Mouse (Mus musculus) stomach, embryonic 14.5 days (tissue): ENCODE measurements around the gene Rcan2. TPM values are rescaled to one million over a fixed set of nuclear protein-coding genes. Genes with fewer than 3 reads are reported as not detected.

Experiments used
- ATAC-seq: fragments of 200-750 bp; cut with Nextera tagmentation; 2 replicates; pipeline ENCODE4 v1.8.0; 2017; ENCODE audit warnings: low read depth, moderate TSS enrichment; ENCODE audit not compliant: insufficient number of reproducible peaks, insufficient read depth, low FRiP score
- H3K27ac ChIP-seq: fragments of 300-500 bp; sonication (generic); 2 replicates; pipeline ENCODE4 v1.5.1; 2014; ENCODE audit warnings: mild to moderate bottlenecking, low read length, moderate library complexity, mixed read lengths
- H3K27me3 ChIP-seq: fragments of 300-500 bp; sonication (generic); 2 replicates; pipeline ENCODE4 v1.6.1; 2014; ENCODE audit warnings: low read length, control low read depth, mixed read lengths; ENCODE audit not compliant: control insufficient read depth, insufficient read depth
- H3K36me3 ChIP-seq: fragments of 300-500 bp; sonication (generic); 2 replicates; pipeline ENCODE4 v1.6.1; 2014; ENCODE audit warnings: mild to moderate bottlenecking, control low read depth, low read length, moderate library complexity, mixed read lengths; ENCODE audit not compliant: control insufficient read depth, insufficient read depth
- H3K4me1 ChIP-seq: fragments of 300-500 bp; sonication (generic); 2 replicates; pipeline ENCODE4 v1.6.1; 2014; ENCODE audit warnings: low read length, control low read depth, mixed read lengths; ENCODE audit not compliant: control insufficient read depth, insufficient read depth
- H3K4me2 ChIP-seq: fragments of 300-500 bp; sonication (generic); replicated peaks from 2 replicates; pipeline ENCODE4 v1.6.1; 2014; ENCODE audit warnings: low read depth, low read length, control low read depth
- H3K4me3 ChIP-seq: fragments of 300-500 bp; sonication (generic); 2 replicates; pipeline ENCODE4 v1.5.1; 2014; ENCODE audit warnings: low read depth, low read length, control low read depth
- H3K9ac ChIP-seq: fragments of 300-500 bp; sonication (generic); replicated peaks from 2 replicates; pipeline ENCODE4 v1.6.1; 2014; ENCODE audit warnings: low read depth, mild to moderate bottlenecking, control low read depth, low read length, moderate library complexity, mixed read lengths
- H3K9me3 ChIP-seq: fragments of 300-500 bp; sonication (generic); 2 replicates; pipeline ENCODE4 v1.6.1; 2016; ENCODE audit warnings: low read depth, low read length, control low read depth; ENCODE audit not compliant: control insufficient read depth
- WGBS: fragments of 180-500 bp; shearing (Covaris S2); extraction: QIAGEN DNeasy Blood & Tissue Kit; methylation state at CpG from one replicate; pipeline ENCODE4 v1.1.7; 2014; 5-methylcytosine and 5-hydroxymethylcytosine counted together
- polyA plus RNA-seq: library from polyadenylated mRNA; unstranded; fragments of >200 nt; fragmentation: Nextera tagmentation; extraction: Ambion mirVana; gene quantifications from 2 replicates; pipeline ENCODE4 v1.2.1, GENCODE M21; 2014

Gene Rcan2
- polyA plus RNA-seq, 1 experiment from 2014 or later, result 10.1 TPM

DNA sequence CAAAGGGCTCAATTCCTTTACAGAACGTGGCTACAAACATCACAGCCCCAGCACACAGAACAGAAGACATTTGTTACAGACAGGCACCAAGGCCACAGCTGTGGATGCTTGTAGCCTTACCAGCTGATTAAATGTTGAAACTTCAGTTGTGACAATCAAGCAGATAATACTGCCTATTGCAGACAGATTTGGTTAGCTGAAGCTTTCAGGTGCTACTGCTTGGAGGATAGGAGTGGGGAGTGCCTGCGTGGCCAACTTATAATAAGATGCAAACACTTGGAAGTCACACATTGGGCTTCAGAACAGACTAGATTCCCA is 276.7 kb downstream of the Rcan2 start:
- Histone ChIP-seq H3K4me1 (no peaks in the 10 kb centered on the region), H3K4me3 (no peak overlapping the region), H3K27me3 (no peaks in the 10 kb centered on the region), H3K27ac (no peak overlapping the region), H3K36me3 (no peaks in the 10 kb centered on the region; the same call in 1 of the 2 replicates), H3K4me2 (no peak overlapping the region), H3K9ac (no peak overlapping the region), H3K9me3 (no peaks in the 10 kb centered on the region)
- WGBS, result 72% methylated on average over 2 of the region's 2 CpGs
- ATAC-seq, result no peak

DNA sequence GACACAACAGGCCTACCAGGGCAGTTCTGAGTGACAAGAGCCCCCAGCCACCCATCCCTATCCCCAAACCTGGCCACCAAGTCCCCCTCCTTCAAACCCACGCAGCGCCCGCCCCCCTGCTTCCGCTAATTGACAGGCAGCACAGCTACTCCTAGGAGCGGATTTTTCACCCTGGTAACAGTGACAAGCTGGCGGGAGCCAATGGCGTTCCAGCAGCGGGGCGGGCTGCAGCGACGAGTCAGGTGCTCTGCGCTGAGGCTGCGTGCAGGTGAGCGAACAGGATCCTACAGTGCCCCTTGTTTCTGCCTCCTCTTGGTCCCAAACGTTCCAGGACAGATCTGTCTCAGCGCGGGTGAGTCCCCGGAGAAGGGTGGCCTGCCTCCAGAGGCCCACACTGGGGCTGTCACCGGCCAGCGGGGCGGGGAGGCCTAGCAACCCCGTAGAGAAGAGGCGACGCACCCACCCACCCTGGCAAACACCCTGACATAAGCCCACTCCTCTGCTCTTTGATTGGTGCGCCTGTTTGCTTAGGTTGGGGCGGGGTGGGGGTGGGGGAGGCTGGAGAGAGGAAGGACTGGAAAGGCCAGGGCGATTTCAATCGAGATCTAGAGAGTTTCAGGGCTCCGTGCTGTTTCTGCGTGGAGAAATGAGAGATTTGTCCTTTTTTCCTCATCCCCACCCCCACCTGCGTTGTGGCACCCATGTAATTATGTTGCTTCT is 277.6 kb downstream of the Rcan2 start, which contains the start of gene Enpp5:
TSS of gene Enpp5 (plus strand) at position 183 of the 720 bp plus-strand sequence.
- no peaks in the 10 kb centered on the region for H3K9me3 ChIP-seq
- peak within 1 kb of the TSS; percentile 48; the same call in 1 of the 2 replicates for H3K9ac ChIP-seq
- ATAC-seq, result peak; percentile 96
- no peaks in the 10 kb centered on the region; the same call in 1 of the 2 replicates for H3K36me3 ChIP-seq
- H3K4me1 ChIP-seq, result no peaks in the 10 kb centered on the region
- H3K4me3 ChIP-seq, result peak within 1 kb of the TSS; percentile 58
- peak within 1 kb of the TSS; percentile 83 for H3K4me2 ChIP-seq
- H3K27ac ChIP-seq, result peak within 1 kb of the TSS; percentile 75
- no peaks in the 10 kb centered on the region for H3K27me3 ChIP-seq
- WGBS, result under 1% methylated on average over 31 of the region's 31 CpGs

DNA sequence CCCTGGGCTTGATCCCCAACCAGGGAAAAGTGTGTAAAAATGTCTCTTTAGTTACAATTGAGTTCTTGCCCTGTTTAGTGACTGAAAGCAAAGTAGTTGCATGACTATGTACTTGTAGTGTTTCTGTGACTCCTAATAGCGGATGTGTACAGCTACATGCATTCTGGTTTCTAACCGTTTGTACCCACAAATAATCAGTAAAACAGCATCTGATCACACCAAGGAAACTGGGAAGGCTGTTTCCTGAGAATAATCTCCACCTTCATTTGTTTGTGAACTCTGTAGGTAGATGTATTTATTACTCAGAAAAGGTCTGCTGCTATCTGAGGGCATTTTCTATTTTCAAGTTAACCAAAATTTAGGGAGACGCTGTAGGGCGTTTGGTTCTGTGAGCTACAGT is 282.0 kb downstream of the Rcan2 start:
- Histone ChIP-seq H3K4me1 (no peaks in the 10 kb centered on the region), H3K36me3 (no peaks in the 10 kb centered on the region; the same call in 1 of the 2 replicates), H3K4me3 (no peak overlapping the region), H3K4me2 (no peak overlapping the region), H3K27ac (no peak overlapping the region), H3K9ac (no peak overlapping the region), H3K9me3 (no peaks in the 10 kb centered on the region), H3K27me3 (no peaks in the 10 kb centered on the region)
- ATAC-seq, result no peak
- WGBS, result 86% methylated on average over 4 of the region's 4 CpGs

DNA sequence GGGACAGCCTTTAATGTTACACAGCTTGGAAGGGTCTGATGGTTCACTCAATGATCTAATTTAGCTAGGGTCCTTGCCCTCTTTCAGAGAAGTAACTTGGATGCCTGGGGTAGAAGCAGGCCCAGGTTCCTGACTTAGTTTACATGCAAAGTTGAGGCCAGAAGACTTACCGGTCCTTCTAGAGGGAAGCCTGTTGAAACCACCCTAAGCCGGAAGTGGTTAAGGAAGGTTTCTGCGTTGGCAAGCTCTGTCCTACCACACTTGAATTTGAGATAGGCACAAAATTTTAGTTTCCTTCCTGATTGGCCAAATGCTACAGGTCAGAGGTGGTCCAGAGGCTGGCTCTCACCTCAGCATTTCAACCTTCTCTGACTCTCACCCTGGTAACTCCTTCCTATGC is 287.1 kb downstream of the Rcan2 start:
- Histone ChIP-seq H3K9ac (no peak overlapping the region), H3K27me3 (no peaks in the 10 kb centered on the region), H3K36me3 (no peaks in the 10 kb centered on the region; the same call in 1 of the 2 replicates), H3K27ac (no peak overlapping the region), H3K4me3 (no peak overlapping the region), H3K9me3 (no peaks in the 10 kb centered on the region), H3K4me2 (no peak overlapping the region), H3K4me1 (no peaks in the 10 kb centered on the region)
- 83% methylated on average over 3 of the region's 3 CpGs for WGBS
- no peak for ATAC-seq

Other genes starting within 250 kb of the Rcan2 start
- gene Pla2g7, start 233.3 kb upstream of the Rcan2 start, polyA plus RNA-seq, result 8.4 and 10.9 TPM in 2 replicates
- gene Tdrd6, start 171.1 kb upstream of the Rcan2 start, polyA plus RNA-seq, result not detected in 2 replicates
- 17.9 and 19.1 TPM in 2 replicates for gene Slc25a27, start 134.1 kb upstream of the Rcan2 start, polyA plus RNA-seq
- 17.7 and 23.0 TPM in 2 replicates for gene Cyp39a1, start 133.9 kb upstream of the Rcan2 start, polyA plus RNA-seq